Mouse (Mus musculus): ENCODE data around the gene Apaf1.

Apaf1 gene

DNA sequence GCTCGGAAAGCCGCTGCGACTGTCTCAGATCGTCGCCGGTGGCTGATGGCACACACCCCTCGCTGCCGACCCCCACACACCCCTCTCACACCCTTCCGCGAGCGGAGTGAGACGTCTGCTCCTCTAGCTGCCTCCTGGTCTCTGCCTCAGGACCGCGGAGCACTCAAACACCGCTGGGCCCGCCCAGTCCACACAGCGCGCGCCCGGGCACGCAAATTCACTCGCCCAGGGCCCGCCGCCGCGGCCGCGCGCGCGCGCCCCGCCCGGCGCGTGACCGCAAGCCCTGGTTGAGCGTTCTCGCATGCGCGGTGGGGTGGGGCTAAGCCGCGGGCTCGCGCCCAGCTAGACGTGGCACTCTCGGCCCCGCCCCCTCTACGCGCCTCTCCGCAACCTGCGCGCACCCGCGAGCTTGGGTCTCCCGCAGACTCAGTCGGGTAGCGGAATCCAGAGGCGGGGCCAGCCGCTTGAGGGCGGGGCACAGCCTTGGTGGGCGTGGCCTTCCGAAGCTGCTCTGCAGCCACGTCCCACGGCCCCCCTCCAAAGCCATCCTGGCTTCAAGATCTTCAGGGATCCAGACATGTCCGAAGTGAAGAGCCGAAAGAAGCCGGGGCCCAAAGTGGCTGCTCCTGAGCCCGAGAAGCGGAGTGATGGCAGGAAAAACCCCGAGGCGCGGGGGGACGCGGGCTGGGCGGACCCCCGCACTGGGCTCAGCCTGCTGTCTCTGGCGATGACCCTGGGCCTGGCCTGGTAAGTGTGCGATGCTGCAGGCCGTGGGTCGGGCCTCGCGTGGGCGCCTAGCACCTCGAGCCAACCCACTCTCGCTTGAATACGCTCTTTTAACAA, at the start of gene Apaf1, which contains the start of gene Ikbip:
TSS of gene Apaf1 (minus strand) at position 221 of the 843 bp plus-strand sequence.
TSS of gene Ikbip (plus strand) at position 391 of the 843 bp plus-strand sequence.
- peak; percentile 98 for DNase-seq (ENCODE audit: low read depth, low spot score)

DNA sequence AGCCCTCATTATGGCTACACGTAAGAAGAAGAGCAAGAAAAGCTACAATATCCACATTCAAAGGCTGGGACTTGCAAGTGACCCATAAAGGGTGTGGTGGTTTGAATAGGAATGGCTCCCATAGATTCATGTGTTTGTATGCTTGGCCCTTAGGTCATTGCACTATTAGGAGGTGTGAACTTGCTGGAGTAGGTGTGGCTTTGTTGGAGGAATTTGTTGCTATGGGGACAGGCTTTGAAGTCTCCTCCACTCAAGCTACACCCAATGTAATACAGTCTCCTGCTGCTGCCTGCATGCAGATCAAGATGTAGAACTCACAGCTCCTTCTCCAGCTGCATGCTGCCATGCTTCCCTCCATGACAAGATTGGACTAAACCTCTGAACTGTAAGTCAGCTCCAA, 49.0 kb upstream of the Apaf1 start:
- DNase-seq (ENCODE audit: low read depth, low spot score) = peak; percentile 70

DNA sequence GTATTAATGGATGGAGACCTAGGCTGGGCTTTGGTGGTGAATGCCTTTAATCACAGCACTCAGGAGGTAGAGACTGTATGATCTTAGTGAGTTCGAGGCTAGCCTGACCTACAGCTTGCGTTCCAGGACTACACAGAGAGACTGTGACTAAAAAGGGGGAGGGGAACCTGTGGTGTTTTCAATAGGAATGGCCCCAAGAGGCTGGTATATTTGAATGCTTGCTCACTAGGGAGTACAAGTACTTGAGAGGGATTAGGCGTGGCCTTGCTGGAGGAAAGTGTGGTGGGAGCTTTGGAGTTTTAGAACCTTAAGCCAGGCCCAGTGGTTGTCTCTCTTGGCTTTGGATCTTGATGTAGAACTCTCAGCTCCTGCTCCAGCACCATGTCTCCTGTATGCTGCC, 48.2 kb upstream of the Apaf1 start:
- peak; percentile 56 for DNase-seq (ENCODE audit: low read depth, low spot score)

DNA sequence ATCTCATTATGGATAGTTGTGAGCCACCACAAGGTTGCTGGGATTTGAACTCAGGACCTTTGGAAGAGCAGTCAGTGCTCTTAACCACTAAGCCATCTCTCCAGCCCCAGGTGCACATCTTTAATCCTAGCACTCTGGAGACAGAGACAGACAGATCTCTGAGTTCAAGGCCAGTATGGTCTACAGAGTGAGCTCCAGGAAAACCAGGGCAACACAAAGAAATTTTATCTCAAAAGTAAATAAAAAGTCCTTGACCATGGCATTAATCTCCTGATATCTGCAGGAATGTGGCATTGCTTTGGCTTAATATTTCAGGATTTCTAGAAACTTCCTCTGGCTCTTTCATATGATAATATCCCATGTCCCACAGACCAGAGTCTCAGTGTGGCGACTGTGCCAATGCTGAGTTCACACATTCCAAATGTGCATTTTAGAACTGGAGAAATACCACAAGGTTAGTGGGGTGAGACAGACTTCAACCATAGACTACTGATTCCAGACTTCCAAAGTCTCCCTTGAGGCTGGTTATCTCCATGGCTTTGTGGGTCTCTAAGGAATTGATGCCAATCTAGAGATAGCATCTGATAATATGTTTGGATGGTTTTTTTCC, 46.1 kb upstream of the Apaf1 start:
- DNase-seq (ENCODE audit: low read depth, low spot score) = no peak

DNA sequence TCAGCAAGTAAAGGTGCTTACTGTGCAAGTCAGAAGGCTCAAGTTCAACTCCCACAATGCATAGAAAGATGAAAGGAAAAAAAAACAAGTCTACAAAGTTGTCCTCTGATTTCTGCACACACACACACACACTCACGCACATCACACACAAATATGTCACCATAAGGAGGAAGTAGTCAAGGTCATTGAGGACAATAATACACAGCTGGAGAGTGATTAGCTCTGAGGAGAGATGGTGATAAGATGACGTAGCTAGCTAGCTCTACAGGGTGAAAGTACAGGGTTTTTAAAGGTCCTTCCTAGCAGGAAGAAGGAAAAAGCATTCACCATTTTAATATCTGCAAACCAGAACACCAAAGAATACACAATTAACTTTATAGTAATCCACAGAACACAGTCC, 44.8 kb upstream of the Apaf1 start:
- DNase-seq (ENCODE audit: low read depth, low spot score) = no peak

DNA sequence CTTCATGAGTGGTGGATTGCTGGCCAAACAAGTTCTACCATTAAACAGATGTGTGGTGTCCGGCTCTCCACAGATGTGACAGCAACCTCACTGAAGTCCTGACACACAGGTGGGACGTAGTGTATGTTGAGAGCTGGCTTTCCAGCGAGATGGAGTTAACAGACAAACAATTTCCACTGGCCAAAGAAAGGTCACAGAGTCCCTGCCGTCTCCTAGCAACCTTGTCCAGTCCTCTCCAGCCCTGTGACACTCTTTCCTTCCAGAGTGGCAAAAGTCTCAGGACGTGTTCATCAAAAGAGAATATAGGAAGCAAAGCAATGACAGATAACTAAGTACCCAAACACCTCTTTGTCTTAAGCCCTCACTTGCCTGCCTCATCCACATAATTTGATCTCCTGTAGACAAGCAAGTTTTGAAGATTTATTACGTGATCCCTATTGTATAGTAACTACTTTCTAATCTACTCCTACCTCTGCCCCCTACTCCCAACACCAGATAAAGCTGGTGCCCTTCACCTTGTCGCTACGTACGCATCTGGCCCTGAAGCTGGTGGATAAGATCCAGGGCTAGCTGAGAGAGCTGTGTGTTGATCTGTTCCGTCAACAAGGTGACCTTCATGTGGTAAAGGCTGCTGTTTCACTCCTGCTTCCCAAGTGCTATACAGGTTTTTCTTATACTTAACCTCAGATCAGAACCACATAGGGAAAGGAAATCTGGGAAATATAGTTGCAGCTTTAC, 44.2 kb upstream of the Apaf1 start:
- no peak for DNase-seq (ENCODE audit: low read depth, low spot score)

DNA sequence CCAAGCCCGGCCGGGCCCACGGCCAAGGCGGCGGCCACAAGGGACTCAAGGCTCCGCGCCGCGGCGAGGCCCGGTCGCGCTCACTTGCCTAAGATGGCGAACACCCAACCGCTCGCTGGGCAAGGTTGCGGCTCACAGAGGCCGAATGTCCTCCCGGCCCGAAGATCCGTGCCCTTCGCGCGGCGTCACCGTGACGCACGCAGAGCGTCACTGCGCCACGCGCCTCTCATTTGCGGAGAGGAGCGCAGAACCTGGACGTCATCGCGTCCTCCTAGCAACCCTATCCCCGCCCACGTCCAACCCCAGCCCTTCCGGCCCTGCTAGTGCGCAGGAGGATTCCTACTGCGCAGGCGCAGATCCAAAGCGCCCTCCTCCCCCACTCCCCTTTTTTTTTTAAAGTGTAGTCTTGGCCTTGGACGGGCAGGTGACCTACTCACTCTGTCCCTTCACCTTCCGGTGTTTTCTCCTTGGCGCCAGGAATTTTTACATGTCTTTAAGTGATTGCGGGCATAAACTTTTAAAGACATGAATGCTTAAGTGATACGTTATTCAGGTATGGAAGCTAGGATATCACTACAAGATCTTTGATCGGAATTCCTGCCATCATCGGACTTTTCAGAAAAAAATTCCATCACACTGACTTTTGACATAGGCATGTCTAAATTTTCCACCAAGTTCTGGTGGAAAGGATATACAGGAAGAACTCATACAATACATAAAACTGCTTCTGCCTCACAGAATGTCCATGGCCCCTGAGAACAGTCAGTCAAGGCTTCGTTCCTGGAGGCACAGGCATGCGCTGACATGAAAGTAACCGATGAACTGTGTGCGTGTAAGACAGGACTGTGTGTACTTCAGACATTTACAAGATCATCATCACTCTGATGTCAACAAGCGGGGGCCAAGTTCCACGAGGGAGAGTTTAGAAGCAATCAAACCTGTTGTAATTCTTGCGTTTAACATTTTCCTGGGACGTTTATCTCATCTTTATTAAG, 41.6 kb upstream of the Apaf1 start, which contains the start of gene Slc25a3:
TSS of gene Slc25a3 (minus strand) at position 232 of the 995 bp plus-strand sequence.
- peak; percentile 99 for DNase-seq (ENCODE audit: low read depth, low spot score)

DNA sequence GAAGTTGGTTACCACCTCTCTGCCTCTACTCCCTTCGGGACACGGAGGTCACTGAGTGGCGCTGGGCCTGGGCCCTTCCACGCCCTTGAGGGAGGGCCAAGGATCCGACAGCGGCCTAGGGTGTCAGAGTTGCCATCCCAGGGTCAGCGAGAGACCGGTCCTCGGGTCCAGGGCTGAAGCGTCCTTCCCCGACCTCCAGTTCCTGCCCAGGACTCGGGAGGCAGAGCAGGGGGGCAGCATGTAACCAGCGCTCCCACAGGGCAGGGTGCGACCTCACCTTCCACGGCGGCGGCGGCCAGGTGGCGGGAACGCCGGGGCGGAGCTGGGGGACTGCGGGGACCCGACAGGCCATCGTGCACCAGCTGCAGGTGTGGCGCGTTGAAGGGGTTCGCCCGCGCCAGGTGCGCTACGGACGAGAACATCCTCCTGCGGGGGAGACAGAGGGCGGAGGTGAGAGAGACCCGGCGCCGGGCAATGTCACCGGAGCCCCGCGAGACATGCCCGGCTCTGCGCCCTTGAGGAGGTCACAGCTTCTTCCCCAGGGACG, 40.8 kb upstream of the Apaf1 start:
- DNase-seq (ENCODE audit: low read depth, low spot score) = peak; percentile 30

DNA sequence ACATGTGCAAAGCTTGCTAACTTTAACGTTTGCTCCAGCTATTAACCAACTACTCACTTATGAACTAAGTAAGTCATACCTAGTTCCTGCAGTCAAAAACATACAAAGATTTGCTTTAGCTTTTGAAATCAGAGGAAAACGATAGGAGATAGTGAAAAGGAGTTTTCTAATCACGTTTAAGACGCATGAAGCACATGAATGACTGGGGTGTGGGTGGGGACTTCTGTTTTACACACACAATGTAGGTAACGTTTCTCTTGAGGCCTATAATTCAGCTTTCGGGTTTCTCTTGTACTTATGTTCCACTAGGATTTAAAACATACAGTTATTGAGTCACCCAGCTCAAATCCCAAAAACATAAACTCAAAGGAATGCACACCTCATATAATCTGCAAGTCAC, 40.1 kb upstream of the Apaf1 start:
- DNase-seq (ENCODE audit: low read depth, low spot score) = no peak

DNA sequence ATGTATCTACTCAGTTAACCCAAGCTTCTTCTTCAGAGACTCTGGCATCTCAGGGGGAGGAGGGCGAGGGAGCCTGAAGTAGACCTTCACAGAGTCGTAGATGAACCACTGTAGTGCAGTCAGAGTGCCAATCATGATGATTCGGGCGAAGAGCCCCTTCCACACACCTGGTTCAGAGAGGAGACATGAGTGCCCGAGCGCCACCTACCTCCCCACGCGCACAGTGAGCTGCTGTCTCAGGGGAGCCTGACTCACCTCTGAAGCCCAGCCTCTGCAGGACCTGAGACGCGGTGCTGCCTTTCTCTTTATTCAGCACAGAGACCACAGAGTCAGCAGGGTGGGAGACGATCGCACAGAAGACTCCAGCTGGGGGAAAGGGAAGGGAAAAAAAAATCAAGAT, 34.4 kb upstream of the Apaf1 start:
- DNase-seq (ENCODE audit: low read depth, low spot score) = peak; percentile 61

DNA sequence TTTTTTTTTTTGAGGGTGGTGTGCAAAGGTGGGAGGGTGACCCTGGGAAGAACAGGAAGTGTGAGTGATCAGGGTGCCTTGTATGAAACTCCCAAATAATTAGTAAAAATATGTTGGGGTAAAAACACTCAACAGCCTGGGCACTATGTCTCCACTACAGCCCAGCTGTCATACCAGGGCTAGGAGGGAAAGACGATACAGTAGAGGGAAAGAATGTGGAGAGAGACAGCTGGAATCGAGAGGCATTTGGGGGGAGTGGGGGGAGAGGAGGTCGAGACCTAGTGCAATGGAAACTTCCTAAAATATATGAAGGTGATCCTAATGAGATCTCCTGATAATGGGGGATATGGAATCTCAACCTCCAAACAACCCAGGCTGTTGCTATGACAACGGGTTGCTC, 27.3 kb upstream of the Apaf1 start:
- no peak for DNase-seq (ENCODE audit: low read depth, low spot score)

DNA sequence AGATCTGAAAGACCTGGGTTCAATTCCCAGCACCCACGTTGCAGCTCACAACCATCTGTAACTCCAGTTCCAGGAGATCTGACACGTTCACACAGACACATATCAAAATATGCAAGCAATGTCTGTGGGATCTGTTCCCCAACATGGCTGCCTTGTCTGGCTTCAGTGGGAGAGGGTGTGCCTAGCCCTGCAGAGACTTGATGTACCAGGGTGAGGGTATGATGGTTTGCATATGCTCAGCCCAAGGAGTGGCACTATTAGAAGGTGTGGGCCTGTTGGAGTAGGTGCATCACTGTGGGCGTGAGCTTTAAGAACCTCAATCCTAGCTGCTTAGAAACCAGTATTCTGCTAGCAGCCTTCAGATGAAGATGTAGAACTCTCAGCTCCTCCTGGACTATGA, 23.4 kb upstream of the Apaf1 start:
- DNase-seq (ENCODE audit: low read depth, low spot score) = no peak

DNA sequence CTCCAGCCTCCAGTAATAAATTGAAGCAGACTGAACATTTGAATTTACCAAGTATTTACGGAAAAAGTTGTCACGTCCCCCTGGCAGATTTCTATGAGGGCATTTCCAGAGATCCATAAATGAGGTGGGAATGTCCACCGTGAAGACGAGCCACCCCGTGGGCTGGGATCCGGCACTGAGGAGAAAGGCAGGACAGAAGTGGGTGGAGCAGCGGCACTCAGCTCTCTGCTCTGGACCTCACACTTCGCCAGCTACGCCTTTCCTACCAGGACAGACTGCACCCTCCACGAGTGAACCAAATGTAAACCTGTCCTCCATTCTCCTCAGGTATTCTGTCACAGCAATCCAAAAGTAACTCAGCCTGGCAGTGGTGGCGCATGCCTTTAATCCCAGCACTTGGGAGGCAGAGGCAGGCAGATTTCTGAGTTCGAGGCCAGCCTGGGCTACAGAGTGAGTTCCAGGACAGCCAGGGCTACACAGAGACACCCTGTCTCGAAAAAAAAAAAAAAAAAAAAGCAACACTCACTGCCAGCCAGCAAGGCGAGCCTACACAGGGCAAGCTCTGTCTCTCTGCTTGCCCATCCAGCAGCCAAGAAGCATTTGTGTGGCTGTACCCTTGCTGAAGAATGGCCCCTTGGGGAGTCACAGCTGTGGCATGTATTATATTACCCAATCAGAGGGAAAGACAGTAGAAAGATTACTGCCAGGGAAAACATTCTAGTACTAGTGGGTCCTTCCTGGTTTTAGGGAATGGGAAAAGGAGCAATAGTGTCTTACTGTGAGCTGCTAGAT, 20.4 kb upstream of the Apaf1 start:
- DNase-seq (ENCODE audit: low read depth, low spot score) = peak; percentile 23

DNA sequence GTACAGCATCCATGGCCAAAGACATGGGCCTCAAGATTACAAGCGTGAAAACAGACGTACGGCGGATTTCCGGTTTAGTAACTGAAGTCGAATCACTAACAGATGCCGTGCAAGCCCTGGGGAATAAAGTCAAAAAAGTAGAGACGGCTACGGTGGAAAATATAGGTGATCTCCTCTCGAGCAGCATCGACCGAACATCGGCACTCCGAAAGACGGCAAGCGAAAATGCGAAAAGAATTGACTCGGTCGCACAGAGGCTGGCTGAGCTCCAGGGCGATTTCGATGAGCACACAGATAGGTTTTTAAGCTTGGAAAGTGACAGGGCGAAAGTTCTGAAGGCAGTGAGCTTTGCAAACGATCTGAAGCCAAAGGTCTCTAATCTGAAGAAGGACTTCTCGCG, 19.4 kb upstream of the Apaf1 start:
- DNase-seq (ENCODE audit: low read depth, low spot score) = no peak

DNA sequence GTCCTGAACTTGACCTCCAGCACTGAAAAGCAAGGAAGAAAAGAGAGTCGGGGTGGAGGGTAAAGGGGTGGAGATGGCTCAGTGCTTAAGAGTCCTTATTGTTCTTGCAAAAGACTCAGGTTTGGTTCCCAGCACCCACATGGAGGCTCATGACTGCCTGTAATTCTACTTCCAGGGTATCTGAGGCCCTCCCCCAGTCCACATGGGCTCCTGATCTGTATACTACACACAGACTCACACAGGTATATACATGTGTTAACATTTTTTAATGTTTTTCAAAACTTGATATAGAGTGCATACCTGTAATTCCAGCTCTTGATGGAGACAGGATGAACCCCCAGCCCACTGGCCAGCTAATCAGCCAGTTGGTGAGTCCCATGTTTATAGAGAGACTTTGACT, 17.5 kb upstream of the Apaf1 start:
- no peak for DNase-seq (ENCODE audit: low read depth, low spot score)

DNA sequence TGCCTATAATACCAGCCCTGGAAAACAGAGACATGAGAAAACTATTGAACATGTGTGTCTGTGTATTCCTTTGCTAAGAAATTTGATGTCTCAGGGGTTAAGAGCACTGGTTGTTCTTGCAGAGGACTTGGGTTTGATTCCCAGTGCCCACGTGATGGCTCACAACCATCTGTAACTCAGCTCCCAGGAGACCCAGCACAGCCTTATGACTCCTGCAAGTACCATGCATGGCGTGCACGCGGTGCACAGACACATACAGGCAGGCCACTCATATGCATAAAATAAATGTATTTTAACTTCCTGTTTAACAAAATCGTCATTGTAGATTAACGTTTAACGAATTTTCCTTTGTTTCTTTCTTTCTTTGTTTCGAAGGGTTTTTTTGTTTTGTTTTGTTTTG, 15.5 kb upstream of the Apaf1 start:
- DNase-seq (ENCODE audit: low read depth, low spot score) = no peak

DNA sequence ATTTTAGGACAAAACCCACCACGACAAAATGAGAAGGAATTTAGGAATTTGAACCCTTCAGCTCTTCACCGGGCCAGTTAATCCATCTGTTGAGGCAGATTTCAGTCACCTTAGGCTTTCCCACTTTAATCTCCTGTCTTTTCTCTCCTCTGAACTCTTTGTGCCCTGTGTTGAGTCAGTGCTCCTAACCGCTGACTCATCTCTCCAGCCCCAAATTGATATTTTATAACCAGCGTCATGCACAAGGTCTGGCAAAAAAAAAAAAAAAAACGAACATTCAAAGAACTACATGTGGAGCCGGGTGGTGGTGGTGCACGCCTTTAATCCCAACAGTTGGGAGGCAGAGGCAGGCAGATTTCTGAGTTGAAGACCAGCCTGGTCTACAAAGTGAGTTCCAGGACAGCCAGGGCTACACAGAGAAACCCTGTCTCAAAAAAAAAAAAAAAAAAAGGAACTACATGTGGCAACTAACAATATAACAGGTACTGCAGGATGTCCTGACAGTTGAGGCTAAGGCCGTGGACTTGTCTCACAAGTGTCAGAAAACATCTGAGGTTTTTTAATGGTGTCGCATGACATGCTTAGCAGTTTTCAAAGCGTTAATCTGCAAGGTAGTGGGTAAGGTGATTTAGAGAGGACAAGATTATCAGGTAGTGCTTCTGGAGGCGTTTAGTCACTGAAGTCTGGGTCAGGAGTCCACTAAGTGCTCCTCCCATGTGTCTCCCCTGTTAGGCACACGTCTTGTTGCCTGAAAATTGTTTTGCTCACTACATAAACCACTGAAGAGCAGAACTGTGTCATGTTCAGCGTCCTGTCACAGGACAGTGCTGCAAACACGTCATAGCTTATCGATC, 11.9 kb upstream of the Apaf1 start:
- DNase-seq (ENCODE audit: low read depth, low spot score) = no peak

DNA sequence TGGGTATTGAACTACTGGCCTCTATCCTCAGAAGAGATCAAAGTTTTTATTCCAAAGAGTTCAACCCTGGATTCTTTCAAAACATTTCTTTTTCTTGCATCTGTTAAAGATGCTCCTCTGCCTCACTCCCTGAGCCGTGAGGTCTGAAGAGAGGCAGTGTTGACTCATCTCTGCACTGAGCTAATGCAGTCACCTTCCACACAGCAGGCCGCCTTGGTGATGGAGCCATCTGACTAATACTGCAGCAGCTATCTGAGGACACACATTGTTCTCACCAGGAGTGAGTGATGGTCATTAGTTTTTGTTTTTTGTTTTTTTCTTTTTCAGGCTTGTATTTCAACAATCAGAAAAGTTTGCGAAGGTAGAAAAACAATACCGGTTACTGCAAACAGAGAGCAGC, 10.2 kb upstream of the Apaf1 start:
- no peak for DNase-seq (ENCODE audit: low read depth, low spot score)

DNA sequence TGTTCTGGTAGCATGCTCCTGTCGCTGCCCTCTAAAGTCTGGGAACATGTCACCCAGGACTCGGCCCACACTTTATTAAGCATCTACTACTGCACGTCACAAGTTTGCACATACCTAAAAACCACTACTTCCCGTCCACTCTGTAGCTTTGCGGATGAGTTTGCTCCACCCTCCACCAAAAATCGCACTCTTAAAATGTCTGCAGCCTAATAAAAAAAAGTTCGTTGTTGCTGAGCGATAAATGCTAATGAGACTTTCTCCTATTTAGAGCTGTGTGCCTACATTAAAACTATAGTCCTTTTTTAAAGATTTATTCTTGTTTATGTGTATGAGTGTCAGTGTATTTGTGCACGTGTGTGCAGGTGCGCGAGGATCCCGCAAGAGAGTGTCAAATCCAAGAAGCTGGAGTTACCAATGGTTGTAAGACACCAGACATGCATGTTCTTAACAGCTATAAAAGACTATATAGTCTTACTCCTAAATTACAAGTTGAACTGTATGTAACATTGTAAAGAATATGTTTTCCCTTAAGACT, 890 bp upstream of the Apaf1 start:
- DNase-seq (ENCODE audit: low read depth, low spot score) = no peak
